Mouse (Mus musculus): ENCODE measurements around the gene Gm10160. TPM values are rescaled to one million over a fixed set of nuclear protein-coding genes. Genes with fewer than 3 reads are reported as not detected.

The Gm10160 gene
- polyA plus RNA-seq, 1 experiment from 2014 or later: not detected

DNA sequence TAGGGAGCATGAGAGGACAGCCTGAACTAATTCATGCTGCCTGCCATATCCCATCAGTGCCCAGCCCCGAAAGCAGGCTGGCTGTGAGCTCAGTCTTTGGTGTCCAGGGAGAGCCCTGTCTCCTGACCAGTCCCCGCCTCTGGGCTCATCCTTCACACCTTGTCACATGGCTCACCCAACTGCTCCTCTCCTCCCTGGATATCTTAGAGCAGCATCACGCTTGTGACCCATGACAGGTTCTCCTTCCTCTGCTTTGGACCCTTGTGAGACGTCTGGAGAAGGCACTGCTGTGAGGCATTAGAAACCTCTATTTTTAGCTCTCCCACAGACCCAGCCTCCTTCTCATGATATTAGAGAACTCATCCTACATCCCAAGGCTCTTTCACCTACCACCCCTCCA lies 6.3 kb upstream of the Gm10160 start:
- Histone ChIP-seq H3K4me2 (ENCODE audit: low read depth) (no peak overlapping the region), H3K36me3 (ENCODE audit: control insufficient read depth, insufficient read depth, low read length) (no peaks in the 10 kb centered on the region), H3K4me3 (ENCODE audit: low read depth, low read length) (no peak overlapping the region), H3K4me1 (ENCODE audit: control insufficient read depth, insufficient read depth, low read length) (no peaks in the 10 kb centered on the region), H3K27ac (ENCODE audit: low read depth, low read length) (no peak overlapping the region), H3K9ac (ENCODE audit: low read length) (no peak overlapping the region), H3K9me3 (ENCODE audit: control insufficient read depth, low read length) (no peaks in the 10 kb centered on the region), H3K27me3 (ENCODE audit: control insufficient read depth, insufficient read depth, low read length) (0 out of 2 replicates have a peak, but pooled peaks cover 2% of the 10 kb centered on the region)
- DNase-seq (ENCODE audit: low spot score) (no peak), ATAC-seq (ENCODE audit: insufficient read depth, low FRiP score, low TSS enrichment) (no peak)
- 74% methylated on average over 4 of the region's 4 CpGs for WGBS

DNA sequence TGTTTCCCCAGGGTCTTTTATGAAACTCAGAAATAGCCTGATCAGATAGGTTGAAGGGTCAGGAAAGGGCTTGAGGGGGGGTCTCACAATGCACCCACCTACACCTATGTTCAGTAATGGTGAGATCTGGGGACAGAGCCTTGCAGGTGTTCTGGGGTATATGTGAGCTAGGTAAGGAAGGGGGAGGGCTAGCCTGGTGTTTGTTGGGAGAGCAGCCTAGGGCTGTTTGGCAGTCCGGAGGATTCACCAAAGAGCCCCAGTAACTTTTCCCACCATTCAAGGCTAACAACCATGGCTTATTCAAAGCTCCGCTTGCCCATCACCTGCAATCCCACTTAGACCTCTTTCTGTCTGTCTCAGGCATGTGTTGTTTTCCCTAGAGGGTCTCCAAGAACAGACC lies 5.9 kb upstream of the Gm10160 start:
- H3K4me3 ChIP-seq (ENCODE audit: low read depth, low read length): no peak overlapping the region
- H3K4me2 ChIP-seq (ENCODE audit: low read depth): no peak overlapping the region
- no peaks in the 10 kb centered on the region for H3K4me1 ChIP-seq (ENCODE audit: control insufficient read depth, insufficient read depth, low read length)
- H3K27ac ChIP-seq (ENCODE audit: low read depth, low read length): no peak overlapping the region
- 73% methylated on average over 2 of the region's 2 CpGs for WGBS
- 0 out of 2 replicates have a peak, but pooled peaks cover 2% of the 10 kb centered on the region for H3K27me3 ChIP-seq (ENCODE audit: control insufficient read depth, insufficient read depth, low read length)
- no peak overlapping the region for H3K9ac ChIP-seq (ENCODE audit: low read length)
- H3K9me3 ChIP-seq (ENCODE audit: control insufficient read depth, low read length): no peaks in the 10 kb centered on the region
- ATAC-seq (ENCODE audit: insufficient read depth, low FRiP score, low TSS enrichment) (no peak), DNase-seq (ENCODE audit: low spot score) (no peak)
- H3K36me3 ChIP-seq (ENCODE audit: control insufficient read depth, insufficient read depth, low read length): no peaks in the 10 kb centered on the region

DNA sequence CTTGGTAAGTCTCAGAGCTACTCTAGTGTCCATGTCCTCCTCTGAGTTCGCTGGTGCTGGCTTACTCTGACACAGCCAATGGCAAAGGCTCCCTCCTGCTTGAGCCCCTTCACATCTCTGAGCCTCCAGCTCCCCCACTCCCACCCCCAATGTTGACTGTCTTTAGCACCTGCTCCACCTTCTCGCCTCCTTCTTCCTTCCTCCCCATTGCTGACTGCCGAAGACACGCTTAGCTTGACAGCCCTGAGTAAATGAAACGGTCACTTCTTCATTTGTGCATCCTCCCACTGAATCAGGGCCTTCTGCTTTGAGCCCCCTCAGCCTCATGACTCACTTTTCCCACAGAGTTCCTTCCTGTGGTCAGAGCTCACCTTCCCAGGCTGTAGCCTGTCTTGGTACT lies 5.4 kb upstream of the Gm10160 start:
- WGBS: 77% methylated on average over 5 of the region's 5 CpGs
- Histone ChIP-seq H3K4me3 (ENCODE audit: low read depth, low read length) (no peak overlapping the region), H3K36me3 (ENCODE audit: control insufficient read depth, insufficient read depth, low read length) (no peaks in the 10 kb centered on the region), H3K4me1 (ENCODE audit: control insufficient read depth, insufficient read depth, low read length) (no peaks in the 10 kb centered on the region), H3K4me2 (ENCODE audit: low read depth) (no peak overlapping the region), H3K9me3 (ENCODE audit: control insufficient read depth, low read length) (no peaks in the 10 kb centered on the region), H3K27ac (ENCODE audit: low read depth, low read length) (no peak overlapping the region), H3K9ac (ENCODE audit: low read length) (no peak overlapping the region), H3K27me3 (ENCODE audit: control insufficient read depth, insufficient read depth, low read length) (0 out of 2 replicates have a peak, but pooled peaks cover 2% of the 10 kb centered on the region)
- no peak for ATAC-seq (ENCODE audit: insufficient read depth, low FRiP score, low TSS enrichment)
- no peak for DNase-seq (ENCODE audit: low spot score)

DNA sequence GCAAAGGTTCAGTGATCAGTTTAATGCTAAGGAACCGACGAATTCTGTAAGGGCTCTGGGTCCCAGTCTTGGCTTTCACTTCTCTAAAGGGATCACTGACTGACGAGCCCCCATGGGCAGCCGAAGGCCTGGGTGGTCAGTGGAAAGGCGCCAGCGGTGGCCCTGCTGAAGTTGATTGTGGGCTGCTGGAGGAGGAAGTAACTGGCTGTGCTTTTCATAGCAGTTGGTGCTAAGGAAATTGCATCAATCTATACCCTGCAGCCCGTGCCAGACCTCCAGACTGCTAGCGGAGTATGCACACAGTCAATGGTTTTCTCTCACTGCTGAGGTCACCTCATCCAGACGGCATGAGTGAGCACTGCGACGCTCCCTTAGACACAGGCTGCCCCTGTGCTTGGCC lies 4.5 kb upstream of the Gm10160 start:
- no peaks in the 10 kb centered on the region for H3K4me1 ChIP-seq (ENCODE audit: control insufficient read depth, insufficient read depth, low read length)
- 0 out of 2 replicates have a peak, but pooled peaks cover 2% of the 10 kb centered on the region for H3K27me3 ChIP-seq (ENCODE audit: control insufficient read depth, insufficient read depth, low read length)
- H3K4me2 ChIP-seq (ENCODE audit: low read depth): peak overlapping the region; percentile 98
- H3K36me3 ChIP-seq (ENCODE audit: control insufficient read depth, insufficient read depth, low read length): no peaks in the 10 kb centered on the region
- WGBS: 52% methylated on average over 11 of the region's 11 CpGs
- no peak overlapping the region for H3K9ac ChIP-seq (ENCODE audit: low read length)
- H3K27ac ChIP-seq (ENCODE audit: low read depth, low read length): 0 out of 2 replicates have a peak overlapping the region, but pooled peaks have one; percentile 53
- H3K9me3 ChIP-seq (ENCODE audit: control insufficient read depth, low read length): no peaks in the 10 kb centered on the region
- peak overlapping the region; percentile 63; the same call in 1 of the 2 replicates for H3K4me3 ChIP-seq (ENCODE audit: low read depth, low read length)
- DNase-seq (ENCODE audit: low spot score) (peak; percentile 23), ATAC-seq (ENCODE audit: insufficient read depth, low FRiP score, low TSS enrichment) (no peak)

DNA sequence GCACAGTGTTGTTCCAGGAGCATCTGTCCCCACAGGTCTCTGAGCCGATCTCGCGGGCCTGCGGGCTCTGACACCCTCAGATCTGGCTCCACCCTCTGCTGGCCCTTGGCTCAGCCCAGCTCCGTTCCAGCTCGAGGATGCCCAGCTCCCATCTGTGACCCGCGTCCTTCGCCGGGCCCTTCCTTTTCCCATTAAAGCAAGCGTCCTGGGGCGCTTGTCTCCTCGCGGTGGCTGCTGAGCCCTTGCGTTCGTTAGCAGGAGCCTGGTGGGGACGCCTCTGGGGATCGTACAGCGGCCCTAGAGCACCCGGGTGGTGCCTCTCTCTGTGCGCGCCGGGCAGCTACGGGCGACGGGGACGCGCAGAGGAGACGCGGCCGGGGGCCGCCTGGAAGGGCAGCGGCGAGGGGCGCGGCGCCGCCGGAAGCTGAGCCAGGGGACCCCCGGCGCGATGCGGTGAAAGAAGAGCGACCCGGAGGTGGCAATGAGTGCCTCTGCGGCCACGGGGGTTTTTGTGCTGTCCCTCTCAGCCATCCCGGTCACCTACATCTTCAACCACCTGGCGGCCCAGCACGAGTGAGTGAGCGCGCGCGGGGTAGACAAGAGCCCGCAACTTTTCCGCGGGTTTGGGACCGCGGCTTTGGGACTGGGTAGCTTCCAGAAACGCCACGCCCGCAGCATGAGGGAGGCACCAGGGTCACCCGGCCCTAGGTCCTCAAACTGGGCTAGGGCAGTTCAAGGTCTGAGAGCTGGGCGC lies 3.6 kb upstream of the Gm10160 start, which contains the start of gene Tm6sf1:
Tm6sf1 (plus strand) TSS at position 34 of the 754 bp plus-strand sequence.
- under 1% methylated on average over 64 of the region's 64 CpGs for WGBS
- Histone ChIP-seq H3K4me3 (ENCODE audit: low read depth, low read length) (peak within 1 kb of the TSS; percentile 63), H3K27me3 (ENCODE audit: control insufficient read depth, insufficient read depth, low read length) (0 out of 2 replicates have a peak, but pooled peaks cover 2% of the 10 kb centered on the region), H3K9ac (ENCODE audit: low read length) (peak within 1 kb of the TSS; percentile 68), H3K9me3 (ENCODE audit: control insufficient read depth, low read length) (no peaks in the 10 kb centered on the region), H3K36me3 (ENCODE audit: control insufficient read depth, insufficient read depth, low read length) (no peaks in the 10 kb centered on the region), H3K27ac (ENCODE audit: low read depth, low read length) (0 out of 2 replicates have a peak within 1 kb of the TSS, but pooled peaks have one; percentile 20), H3K4me1 (ENCODE audit: control insufficient read depth, insufficient read depth, low read length) (no peaks in the 10 kb centered on the region), H3K4me2 (ENCODE audit: low read depth) (peak within 1 kb of the TSS; percentile 98)
- DNase-seq (ENCODE audit: low spot score): peak; percentile 71
- peak; percentile 84 for ATAC-seq (ENCODE audit: insufficient read depth, low FRiP score, low TSS enrichment)

DNA sequence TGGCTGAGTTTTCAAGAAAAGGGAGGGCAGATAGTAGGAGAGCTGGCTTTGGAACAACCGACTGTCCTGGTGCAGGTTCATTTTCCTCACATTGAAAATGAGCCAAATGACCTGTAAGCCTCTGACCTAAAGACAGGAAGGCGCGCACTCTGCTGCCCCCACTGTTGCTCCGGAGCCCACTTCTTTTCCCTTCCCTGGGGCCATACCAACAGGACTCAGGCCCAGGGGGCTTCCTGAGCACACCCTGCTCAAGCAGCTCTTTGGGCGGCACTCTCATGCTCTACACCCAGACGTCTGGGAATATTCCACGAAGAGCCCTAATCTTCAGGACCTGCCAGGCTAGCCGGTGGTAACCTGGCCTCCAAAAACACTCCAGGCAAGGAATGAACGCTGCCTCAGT lies 2.6 kb upstream of the Gm10160 start:
- Histone ChIP-seq H3K9ac (ENCODE audit: low read length) (no peak overlapping the region), H3K4me1 (ENCODE audit: control insufficient read depth, insufficient read depth, low read length) (no peaks in the 10 kb centered on the region), H3K27me3 (ENCODE audit: control insufficient read depth, insufficient read depth, low read length) (0 out of 2 replicates have a peak, but pooled peaks cover 2% of the 10 kb centered on the region), H3K9me3 (ENCODE audit: control insufficient read depth, low read length) (no peaks in the 10 kb centered on the region), H3K4me3 (ENCODE audit: low read depth, low read length) (no peak overlapping the region), H3K27ac (ENCODE audit: low read depth, low read length) (no peak overlapping the region), H3K36me3 (ENCODE audit: control insufficient read depth, insufficient read depth, low read length) (no peaks in the 10 kb centered on the region), H3K4me2 (ENCODE audit: low read depth) (peak overlapping the region; percentile 98; the same call in 1 of the 2 replicates)
- no peak for ATAC-seq (ENCODE audit: insufficient read depth, low FRiP score, low TSS enrichment)
- WGBS: 5% methylated on average over 9 of the region's 9 CpGs
- DNase-seq (ENCODE audit: low spot score): peak; percentile 24

DNA sequence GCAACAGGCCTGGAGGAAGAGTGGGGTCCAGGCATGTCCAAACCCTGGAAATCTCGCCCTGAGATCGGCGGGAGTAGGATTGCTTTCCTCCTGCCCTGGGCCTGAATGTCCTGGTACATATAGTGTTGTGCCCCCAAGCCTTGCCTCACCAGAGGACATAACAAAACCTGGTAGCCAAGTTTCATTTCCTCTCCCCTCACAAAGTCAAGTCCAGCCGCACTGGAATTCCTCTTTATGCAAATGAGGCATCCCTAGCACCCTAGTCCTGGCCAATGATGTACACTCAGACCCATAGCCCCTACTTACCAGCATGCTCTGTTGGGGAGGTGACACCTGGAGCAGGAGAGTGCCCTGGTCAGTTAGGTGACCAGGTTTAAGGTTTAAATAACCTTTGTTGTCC lies 627 bp upstream of the Gm10160 start:
- no peaks in the 10 kb centered on the region for H3K4me1 ChIP-seq (ENCODE audit: control insufficient read depth, insufficient read depth, low read length)
- WGBS: 80% methylated on average over 4 of the region's 4 CpGs
- ATAC-seq (ENCODE audit: insufficient read depth, low FRiP score, low TSS enrichment): no peak
- H3K9me3 ChIP-seq (ENCODE audit: control insufficient read depth, low read length): no peaks in the 10 kb centered on the region
- H3K4me3 ChIP-seq (ENCODE audit: low read depth, low read length): no peak overlapping the region
- 0 out of 2 replicates have a peak, but pooled peaks cover 2% of the 10 kb centered on the region for H3K27me3 ChIP-seq (ENCODE audit: control insufficient read depth, insufficient read depth, low read length)
- no peak overlapping the region for H3K9ac ChIP-seq (ENCODE audit: low read length)
- no peak overlapping the region for H3K27ac ChIP-seq (ENCODE audit: low read depth, low read length)
- DNase-seq (ENCODE audit: low spot score): no peak
- no peaks in the 10 kb centered on the region for H3K36me3 ChIP-seq (ENCODE audit: control insufficient read depth, insufficient read depth, low read length)
- no peak overlapping the region for H3K4me2 ChIP-seq (ENCODE audit: low read depth)

DNA sequence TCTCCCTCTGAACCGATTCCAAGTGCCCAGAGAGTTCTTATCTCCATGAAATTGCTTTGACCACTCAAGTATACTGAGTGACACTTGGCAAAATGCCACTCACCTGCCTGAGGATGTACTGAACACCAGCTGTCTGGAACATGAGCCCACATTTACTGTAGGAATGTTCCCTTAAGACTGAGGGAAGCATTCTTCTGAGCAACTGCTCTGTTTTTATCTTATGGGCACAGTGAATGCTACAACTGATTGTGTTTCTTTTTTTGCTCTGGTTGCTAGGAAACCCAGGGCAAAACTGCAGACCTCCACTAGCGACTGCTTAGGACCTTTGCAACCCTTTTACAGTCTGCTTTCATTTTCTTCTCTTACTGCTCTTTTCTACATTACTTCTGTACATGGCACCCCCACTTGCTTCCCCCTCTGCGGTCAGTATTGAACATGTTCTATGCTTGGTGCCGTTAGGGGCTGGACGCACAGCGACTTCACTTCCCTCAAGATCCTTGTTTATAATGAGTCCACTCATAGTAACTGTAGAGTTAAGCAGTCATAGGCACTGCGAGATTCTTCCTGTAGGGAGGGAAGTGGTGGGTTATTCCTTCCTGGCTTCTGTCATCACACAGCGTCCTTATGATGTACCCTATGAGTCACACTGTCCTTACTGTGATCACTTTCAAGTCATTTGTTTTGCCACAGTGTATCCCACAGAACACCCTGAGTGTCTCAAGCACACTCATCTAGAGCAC lies 856 bp downstream of the Gm10160 start:
- H3K27ac ChIP-seq (ENCODE audit: low read depth, low read length): no peak overlapping the region
- 76% methylated on average over 8 of the region's 8 CpGs for WGBS
- DNase-seq (ENCODE audit: low spot score) (no peak), ATAC-seq (ENCODE audit: insufficient read depth, low FRiP score, low TSS enrichment) (no peak)
- H3K9ac ChIP-seq (ENCODE audit: low read length): no peak overlapping the region
- H3K4me1 ChIP-seq (ENCODE audit: control insufficient read depth, insufficient read depth, low read length): no peaks in the 10 kb centered on the region
- no peaks in the 10 kb centered on the region for H3K36me3 ChIP-seq (ENCODE audit: control insufficient read depth, insufficient read depth, low read length)
- H3K4me2 ChIP-seq (ENCODE audit: low read depth): no peak overlapping the region
- no peaks in the 10 kb centered on the region for H3K27me3 ChIP-seq (ENCODE audit: control insufficient read depth, insufficient read depth, low read length)
- no peak overlapping the region for H3K4me3 ChIP-seq (ENCODE audit: low read depth, low read length)
- H3K9me3 ChIP-seq (ENCODE audit: control insufficient read depth, low read length): no peaks in the 10 kb centered on the region

All from neural tube, embryonic 11.5 days (tissue).